Mouse (Mus musculus): ENCODE results near the gene Mrpl1.

Mrpl1 gene

DNA sequence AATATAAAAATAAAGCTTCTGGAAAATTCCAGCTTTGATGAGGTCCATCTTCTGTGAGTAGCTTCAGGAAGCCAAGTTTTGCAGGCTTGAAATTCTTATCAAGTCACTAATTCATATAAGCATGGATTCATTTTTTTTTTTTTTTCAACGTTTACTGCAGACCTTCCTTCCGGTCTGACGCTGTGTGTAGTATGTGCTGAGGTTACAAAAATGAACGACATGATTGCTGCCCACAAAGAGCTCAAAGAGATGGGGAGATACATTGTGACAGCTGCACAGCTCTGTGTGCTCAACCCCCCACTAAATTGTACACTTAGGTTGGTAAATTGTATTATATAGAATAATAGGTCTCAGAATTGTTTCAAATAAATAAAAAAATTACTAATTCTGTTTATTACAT lies 750 bp upstream of the Mrpl1 start:
- no peak for DNase-seq

DNA sequence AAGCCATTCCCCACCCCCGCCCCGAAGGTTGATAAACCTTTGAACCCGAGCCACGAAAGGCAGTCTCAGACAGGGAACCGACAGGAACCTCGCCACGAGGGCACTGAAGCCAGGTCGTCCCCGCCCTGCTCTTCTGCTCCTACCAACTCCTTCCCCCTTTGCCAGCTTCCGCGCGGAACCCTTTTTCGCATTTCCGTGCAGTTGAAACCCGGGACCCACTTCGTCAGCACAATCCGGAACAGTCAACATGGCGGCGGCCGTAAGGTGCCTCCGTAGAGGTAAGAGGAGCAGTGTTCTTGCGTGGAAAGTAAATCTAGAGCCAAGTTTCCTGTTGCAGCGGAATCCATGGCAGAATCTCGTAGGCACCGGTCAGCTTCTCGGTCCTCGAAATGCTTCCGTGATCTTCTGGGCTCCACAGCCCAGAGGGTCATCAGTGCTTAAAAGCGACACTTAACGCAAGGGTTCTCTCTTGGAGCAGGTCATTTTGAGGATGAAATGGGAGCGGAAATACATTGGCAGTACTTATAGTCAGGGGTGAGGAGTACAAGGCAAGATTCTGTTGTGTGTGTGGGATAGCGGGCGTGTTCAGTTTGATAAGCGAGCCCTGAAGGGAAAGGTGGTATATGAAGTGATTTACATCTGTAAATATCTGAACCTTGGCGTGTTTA lies 757 bp downstream of the Mrpl1 start:
- peak; percentile 90 for DNase-seq

DNA sequence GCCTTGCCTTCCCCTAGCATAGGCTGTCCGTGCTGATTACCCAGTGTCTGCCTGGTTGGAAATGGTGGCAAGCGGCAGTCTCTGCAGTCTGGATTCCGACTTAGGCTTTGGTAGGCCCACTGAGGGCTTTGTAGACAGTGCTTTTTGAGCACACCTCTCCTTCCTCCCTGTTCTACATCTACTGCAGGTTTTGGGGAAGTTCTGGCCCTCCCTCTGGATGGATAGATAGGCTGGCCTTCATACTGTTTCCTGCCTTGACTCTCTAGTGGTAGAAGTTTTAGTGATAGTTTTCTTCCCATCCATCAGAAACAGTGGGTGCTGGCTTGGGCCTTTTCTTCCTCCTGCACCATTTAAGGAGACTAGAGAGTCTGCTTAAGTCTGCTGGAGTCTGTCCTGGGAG lies 9.4 kb downstream of the Mrpl1 start:
- DNase-seq: no peak

DNA sequence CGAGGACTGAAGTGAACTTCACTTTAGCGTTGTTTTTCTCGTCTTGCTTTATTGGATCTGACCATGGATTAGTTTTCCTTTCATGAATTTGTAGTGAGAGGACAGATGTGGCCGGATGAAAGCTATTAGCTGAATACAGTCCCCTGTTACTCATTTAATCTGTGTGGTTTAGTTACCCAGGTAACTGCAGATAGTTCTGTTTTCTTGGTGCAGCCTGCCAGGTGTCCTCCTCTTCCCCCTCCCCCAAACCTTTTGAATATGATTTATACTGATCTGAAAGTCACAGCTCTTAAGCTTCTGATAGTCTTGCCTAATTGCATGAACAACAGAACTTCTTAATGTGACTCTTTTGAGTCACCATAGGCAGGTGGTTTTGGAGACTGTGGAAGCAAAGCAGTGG lies 10.2 kb downstream of the Mrpl1 start:
- DNase-seq: no peak

DNA sequence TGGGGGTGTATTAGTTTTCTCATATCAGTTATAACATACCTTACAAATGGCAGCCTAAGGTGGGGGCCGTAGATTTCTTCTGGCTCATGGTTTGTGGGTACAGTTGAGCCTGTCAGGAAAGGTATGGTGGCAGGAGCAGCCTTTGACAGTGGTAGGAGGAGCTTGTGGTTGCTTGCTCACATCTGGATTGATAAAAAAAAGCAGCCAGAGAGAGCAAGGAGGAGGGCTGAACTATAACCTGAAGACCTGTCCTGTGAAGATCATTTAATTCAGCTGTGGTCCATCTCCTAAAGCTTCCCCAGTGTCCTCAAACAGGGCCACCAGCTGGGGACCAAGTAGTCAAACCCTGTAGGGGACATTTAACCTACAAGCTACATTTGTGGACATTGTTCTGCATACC lies 12.0 kb downstream of the Mrpl1 start:
- DNase-seq: no peak

DNA sequence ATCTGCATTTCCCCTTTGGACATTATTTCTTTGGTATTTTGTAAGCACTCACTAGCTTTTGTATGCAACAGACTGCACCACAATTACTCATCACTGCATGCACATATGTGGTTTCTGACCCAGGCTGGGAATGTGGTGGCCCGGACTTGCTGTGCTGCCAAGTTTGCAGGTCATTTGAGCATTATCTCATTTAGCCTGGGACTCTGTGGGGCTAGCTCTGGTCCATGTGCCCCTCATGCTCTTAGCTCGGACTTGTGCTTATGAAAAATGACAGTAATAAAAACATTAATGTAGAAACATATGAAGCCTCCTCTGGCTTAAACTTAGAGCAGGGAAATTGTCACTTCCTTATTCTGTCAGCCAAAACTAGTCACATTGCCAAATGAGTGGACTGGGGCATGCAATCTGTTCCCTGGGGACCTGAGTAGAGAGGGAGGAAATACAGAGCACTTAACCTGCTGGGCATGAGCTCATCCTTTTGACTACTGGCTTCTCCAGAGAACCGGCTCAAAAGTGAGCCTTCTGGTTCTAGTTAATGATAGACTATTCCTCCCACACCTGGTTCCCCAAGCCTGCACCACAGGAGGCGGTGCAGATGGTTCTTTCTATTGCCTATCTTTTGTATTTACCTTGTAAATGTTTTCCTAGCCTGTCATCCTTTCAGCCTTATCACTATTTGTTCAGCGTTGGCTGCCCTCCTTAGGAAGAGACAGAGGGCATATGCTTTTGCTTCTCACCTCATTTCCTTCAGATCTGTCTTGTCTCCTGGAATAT lies 12.7 kb downstream of the Mrpl1 start:
- no peak for DNase-seq

DNA sequence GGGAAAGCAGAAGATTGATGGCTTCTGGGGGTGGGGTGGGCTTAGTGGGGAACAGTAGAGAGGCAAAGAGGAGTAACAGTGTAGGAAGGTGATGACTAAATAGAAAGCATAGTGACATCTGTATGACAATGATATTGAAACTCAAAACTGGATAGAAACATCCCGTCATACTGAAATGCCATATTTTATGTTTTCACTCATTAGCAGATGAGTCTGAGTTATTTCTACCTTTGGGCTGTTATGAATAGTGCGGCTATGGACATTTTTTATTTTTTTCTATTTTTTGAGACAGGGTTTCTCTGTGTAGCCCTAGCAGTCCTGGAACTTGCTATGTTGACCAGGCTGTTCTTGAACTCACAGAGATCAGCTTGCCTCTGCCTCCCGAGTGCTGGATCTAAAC lies 13.7 kb downstream of the Mrpl1 start:
- DNase-seq: no peak

DNA sequence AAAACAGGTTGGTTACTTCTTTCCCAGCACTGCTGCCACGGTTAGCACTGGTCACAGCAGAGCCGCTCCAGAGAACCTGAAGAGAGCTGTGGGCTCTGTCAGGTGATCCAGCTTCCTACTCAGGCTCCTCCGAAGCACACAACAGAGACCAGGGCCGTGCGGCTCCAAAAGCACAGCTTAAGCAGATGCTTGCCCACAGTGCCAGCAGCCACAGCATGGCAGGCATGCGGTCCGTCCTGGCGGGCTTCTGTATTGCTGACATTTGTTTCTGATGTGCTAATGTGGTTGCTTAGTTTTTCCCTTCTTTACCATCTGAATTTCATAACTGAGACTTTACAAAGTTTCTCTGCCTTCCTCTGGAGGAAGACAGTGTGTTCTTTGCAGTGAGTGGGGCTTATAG lies 17.2 kb downstream of the Mrpl1 start:
- DNase-seq: no peak

DNA sequence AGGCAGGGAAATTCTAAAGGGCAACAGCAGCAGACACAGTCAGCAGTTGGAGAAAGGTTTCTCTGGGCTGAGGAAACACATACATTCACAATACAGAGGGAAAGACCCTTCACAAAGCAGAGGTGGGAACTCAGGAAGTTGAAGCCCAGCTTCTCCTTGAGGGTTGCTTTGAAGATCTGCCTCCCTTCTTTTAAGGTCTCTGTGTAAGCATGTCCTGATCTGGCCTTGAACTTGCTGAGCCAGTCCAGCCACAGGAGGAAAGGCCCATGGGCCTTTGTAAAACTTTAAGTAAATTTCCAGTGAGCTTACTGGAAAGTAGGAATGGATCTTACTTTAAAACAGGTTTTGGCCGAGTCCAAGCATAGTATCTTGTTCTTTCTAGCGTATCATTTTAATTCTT lies 19.7 kb downstream of the Mrpl1 start:
- DNase-seq: no peak

DNA sequence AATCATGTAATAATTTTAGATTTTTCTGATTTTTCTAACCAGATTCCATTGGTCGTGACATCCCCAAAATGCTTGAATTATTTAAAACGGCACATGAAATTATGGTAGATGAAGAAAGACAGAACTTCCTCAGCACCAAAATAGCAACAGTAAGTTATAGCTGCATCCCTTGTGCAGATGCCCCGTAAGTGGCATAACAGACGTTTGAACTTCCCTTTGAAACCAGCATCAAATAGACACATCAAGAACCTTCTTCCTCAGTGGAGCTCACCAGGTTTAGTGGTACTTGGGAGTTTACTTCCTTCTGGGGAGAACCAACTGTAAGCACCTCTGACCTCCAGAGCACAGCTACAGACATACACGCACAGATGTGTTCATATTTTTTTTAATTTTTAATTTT lies 29.5 kb downstream of the Mrpl1 start:
- no peak for DNase-seq

DNA sequence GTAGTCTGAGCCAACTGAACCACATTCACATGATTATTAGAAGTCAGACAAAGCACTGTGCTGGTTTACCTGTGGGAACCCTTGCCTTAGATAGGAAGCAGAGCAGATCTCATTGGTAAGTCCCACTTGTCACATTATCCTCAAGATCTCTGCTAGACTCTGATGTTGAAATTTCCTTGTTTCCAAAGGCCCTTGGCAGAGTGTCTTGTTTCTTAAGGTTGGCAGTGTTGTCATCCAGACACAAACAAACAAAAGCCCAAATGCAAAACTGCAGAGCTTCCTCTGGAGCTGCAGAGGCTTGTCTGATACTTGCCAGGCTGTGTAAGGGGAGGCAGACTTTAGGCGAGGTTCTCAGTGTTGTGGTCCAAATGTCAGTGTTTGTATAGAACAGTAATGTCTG lies 31.6 kb downstream of the Mrpl1 start:
- DNase-seq: no peak

DNA sequence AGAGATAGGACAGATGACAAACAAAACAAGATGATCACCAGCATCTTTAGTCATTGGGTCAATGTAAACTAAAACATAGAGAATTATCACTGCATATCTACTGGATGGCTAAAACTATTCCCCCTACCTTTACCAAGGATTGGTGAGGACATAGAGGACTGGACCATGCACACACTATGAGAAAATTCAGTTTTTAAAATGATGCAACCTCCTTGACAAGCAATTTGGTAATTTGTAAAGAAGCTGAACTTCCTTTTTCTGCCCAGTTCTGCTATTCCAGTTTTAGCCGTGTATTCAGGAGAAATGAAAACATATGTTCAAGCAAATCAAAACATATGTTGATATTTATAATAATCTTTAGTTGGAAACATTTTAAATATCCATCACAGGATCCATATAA lies 35.2 kb downstream of the Mrpl1 start:
- DNase-seq: no peak

DNA sequence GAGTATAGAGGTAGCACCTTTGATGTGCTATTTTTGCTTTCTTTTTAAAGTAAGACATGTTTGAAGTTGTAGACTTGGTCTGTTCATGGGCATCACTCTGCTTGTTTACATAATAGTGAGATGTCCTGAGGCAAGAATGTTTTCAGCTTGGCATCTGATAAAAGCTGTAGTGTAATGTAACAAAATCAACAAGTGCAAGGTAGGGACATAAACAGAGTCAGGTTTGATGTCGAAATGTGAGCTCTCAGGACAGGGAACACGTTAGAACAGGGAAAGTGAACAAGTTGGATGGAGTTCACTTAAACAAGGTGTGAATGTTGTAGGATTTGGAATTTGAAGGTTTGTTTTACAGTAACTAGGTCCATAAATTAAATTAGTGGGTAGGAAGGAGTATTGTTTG lies 44.7 kb downstream of the Mrpl1 start:
- no peak for DNase-seq

DNA sequence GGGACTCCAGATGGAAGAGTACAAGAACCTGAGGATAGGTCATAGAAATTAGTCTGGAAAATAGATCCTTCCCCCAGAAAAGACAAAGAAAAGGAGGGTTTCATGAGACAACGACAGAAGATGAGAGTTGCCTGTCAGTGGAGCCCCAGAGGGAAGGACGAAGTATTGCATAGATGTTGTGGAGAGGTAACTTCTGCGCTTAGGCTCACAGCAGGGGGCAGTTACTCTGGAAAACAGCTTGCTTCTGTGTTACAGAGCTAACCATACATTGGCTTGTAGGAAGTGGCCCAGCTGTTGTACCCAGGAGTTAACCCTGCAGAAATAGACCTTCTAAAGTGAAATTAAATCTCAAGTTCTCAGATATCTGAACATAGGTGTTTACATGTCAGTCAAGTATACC lies 45.9 kb downstream of the Mrpl1 start:
- DNase-seq: no peak

DNA sequence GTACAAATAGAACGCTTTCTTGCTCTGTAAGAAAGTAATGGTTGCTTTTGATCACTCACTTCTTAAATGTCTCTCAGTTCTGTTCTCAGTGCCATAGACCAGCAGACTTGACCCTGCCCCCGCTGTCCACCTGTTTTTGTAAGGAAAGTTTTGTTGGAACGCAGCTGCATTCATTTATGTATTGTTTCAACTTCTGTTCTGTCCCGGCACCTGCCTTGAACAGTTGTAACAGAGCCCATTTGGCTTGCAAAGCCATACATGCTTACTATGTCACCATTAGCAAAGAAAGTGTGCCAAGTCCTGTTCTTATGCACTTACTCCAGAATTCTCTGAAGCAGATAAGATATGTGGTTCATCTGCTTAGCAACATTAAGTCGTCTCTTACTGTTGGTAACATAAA lies 48.9 kb downstream of the Mrpl1 start:
- DNase-seq: no peak

DNA sequence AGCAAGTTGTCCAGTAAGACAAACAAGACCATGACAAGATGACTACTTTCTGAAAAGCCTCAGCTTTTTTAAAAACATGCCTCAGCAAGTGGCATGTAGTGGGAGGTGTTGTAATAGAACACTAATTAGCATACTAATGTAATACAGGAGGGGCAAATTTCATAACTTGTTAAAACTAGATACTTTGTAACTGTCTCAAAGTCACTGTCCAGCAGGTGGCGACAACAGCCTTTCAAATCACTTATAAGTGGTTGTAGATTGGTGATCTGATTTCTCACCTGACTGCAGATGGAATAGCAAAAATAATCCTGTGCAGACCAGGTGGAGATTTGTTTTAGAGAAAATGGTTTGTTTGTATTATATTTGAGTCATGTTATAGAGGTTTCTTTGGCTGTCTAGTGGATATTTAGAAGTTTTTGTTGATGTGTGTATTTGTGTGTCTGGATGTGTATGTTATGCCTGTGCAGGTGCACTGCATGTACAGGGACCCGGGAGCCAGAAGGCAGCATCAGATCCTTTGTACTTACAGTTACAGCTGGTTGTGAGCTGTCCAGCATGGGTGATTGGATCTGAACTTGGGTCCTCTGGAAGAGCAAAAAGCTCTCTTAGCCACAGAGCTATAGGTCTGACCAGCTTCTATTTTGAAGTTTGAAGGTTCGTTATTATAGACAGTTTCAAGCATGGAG lies 57.9 kb downstream of the Mrpl1 start:
- peak; percentile 82 for DNase-seq

DNA sequence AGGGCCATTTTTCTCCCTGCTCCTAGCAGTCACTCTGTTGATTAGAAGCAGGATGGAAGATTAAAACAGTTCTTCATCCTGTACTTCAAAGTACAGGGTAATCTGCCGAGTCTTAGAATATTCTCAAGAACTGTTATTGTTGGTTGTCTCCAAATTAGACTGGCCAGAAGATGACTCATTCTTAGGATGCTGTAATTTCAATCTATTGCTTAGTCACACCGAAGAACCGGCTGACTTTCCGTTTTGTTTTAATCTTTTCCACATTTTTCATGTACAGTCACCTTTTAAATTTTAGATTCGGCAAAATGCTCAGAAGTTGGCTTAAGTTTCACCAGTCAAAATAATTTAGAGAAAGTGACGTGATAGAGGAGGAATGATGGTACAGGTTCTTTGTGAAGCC lies 61.8 kb downstream of the Mrpl1 start:
- no peak for DNase-seq

DNA sequence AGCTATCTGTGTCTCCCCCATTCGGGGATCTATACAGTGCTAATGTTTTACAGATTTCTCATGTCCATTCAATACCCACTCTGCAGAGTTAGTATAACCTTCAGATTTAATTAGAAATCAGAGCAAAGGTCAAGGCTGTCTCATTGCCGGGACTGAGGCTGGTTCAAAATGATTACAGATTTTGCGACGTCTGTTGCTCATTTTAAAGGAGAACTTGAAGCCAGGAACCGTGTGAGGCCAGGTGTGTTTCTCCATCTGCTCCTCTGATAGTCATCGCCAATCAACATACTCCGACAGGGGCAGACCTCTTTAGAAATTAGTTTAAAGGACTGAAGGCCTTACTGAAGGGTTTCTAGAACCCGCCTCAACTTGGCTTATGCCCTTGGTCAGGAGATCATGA lies 96.5 kb downstream of the Mrpl1 start:
- no peak for DNase-seq

DNA sequence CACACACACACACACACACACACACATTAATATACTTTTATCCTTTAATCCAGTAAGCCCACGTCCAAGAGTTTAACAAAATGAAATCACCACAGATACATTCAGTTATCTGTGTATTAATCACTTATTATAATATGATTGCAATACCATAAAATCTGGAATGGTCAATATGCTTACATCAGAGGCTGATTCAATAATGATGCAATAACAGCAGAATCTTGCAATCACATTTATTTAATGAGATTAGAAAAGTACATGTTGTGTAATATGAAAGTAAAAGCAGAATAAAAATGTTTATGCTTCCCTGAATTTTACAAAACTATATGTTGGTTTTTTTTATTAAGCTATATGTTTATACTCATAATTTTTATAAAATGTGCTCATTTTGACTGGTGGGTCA lies 97.0 kb downstream of the Mrpl1 start:
- no peak for DNase-seq

DNA sequence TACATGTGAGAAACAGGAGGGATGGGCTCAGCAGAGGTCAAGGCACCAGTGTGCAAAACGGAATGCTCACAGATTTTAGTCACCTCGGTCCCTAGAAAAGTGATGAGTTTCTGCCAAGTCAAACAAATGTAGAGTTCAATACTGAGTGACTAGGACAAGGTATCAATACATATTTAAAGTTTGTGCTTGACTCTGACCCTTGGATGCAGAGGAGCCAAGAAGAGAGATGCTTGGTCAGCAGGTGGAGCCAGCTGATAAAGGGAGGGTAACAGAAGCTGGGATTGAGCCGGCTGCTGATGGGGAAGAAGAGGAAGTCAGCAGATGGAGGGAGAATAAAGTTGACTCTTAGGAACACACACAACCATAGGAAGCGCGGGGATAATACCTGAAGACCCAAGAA lies 97.5 kb downstream of the Mrpl1 start:
- no peak for DNase-seq

DNA sequence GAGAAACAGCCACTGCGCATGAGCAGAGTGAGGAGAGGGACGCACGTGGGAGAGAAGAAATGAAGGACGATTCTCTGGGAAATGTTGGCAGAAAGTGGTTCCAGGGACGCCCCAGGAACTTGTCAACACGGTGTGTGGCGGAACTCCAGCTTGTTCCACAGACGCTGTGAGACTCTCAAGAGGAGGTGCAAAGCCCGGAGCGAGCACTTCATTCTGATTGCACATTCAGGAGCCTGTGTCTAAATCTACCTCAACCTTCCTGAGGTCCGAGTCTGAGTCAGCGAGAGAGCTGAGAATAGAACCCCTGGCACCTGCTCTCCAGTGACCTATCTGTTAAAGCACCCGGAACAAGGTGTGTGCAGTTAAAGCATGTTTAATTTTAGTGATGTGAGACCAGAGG lies 98.8 kb downstream of the Mrpl1 start:
- no peak for DNase-seq

DNA sequence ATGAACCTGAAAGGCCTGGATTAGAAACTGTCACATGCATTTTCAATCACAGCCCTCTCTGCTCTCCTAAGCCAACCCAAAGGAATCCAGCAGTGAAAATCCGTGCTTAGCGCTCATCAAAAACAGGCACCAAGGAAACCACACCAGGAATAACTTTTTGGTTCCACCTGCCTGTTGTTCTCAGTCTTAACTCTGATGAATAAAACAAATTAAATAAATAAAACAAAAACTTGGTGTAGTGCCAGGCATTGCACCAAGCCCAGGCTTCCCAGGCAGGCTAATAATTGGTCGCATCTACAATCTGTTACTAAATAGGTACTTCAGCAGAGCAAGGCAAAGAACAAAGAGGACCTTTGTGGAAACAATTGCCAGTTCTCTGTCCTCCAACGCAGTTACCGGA lies 99.4 kb downstream of the Mrpl1 start:
- DNase-seq: no peak

DNA sequence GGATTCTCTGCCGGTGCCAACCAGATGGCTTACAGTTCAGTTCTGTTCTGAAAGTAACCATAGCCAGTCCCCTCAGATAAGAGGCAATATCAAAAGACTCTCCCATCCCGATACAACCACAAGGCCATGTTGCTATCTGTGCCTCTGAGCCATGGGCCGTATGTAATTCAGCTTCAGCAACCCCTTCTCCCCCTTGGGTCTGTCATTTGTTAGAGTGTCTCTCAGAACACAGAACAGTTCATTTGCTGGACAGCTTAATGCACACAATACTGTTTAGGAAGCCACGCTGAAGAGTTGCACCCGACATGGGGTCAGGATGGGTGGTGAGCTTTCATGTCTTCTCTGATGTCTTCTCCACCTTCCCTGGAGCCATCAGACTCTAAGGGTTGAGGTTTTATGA lies 100.3 kb downstream of the Mrpl1 start:
- DNase-seq: no peak

DNA sequence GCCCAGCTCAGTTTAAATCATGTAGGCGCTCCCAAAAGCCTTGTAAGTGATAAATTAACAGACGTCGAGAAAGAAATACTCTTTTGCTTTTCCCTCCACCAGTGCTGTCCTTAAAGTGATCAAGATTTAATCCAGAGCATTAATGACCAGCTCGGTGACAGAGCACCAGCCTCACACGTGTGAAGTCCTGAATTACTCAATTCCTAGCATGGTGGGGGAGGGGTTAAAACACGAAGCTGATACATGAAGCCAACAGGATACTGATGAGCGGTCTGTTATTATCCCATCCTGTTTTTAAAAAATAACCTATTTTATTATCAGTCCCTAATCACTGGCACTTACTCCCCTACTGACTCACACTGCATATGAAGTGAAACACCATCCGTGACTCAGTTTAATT lies 102.4 kb downstream of the Mrpl1 start:
- no peak for DNase-seq

Data from right cerebral cortex, postnatal 14 days (tissue).